8 mouse cellular contexts compared by ENCODE assay signal in the genomic region with DNA sequence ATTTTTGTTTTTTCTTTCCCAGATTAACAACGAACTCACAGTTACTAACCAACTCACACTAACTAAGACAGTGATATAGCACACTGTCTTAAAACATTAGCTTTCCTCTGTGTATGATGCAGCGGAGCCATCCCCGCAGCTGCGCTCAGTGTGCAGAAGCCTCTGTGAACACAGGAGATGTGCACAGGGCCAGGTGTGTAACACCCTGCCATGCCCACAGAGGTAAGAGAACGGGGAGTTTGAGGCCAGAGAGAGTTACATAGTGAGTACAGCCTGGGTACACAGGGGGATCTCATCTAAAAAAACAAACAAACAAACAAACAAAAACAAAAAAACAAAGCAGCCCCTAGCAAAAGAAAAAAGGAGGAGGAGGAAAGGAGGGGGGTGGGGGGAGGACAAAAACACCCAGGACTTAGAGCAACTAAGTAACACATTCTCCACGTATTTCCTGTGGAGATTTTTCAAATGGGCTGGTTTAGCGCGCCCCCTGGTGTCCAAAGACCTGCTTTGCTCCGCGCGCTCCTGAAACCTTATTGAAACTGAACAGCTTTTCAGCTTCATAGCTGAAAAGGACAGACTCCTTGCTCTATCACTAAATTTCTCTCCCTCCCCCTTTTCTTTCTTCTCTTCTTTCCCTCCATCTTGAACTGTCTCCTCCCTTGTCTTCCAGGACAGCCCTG.
DNase-seq lines count a peak whose midpoint lies in the region; ATAC-seq lines count a peak whose summit lies in the region.

No protein-coding gene starts in this region.

- no peak overlapping the region for H3K9ac ChIP-seq in hindbrain, embryonic 11.5 days (ENCODE audit: low read depth, low read length)
- H3K9ac ChIP-seq in hindbrain, embryonic 12.5 days = no peak overlapping the region
- no peak overlapping the region for H3K9ac ChIP-seq in midbrain, embryonic 13.5 days (replicated peaks)

- H3K27ac ChIP-seq in hindbrain, embryonic 11.5 days (ENCODE audit: low read depth, low read length) = no peak overlapping the region
- H3K27ac ChIP-seq in hindbrain, embryonic 12.5 days = no peak overlapping the region
- H3K27ac ChIP-seq in midbrain, embryonic 13.5 days = no peak overlapping the region

- no peak overlapping the region for H3K4me3 ChIP-seq in hindbrain, embryonic 11.5 days (ENCODE audit: low read depth, low read length)
- no peak overlapping the region for H3K4me3 ChIP-seq in hindbrain, embryonic 12.5 days
- H3K4me3 ChIP-seq in midbrain, embryonic 13.5 days (replicated peaks) = no peak overlapping the region

- H3K4me1 ChIP-seq in hindbrain, embryonic 11.5 days (replicated peaks; ENCODE audit: control insufficient read depth, insufficient read depth, low read length) = no peaks in the 10 kb centered on the region
- no peaks in the 10 kb centered on the region for H3K4me1 ChIP-seq in hindbrain, embryonic 12.5 days
- peaks cover 11% of the 10 kb centered on the region; the same call in 1 of the 2 replicates for H3K4me1 ChIP-seq in midbrain, embryonic 13.5 days (replicated peaks)

- no peaks in the 10 kb centered on the region for H3K36me3 ChIP-seq in hindbrain, embryonic 11.5 days (ENCODE audit: control insufficient read depth, insufficient read depth, low read length)
- H3K36me3 ChIP-seq in hindbrain, embryonic 12.5 days = no peaks in the 10 kb centered on the region
- H3K36me3 ChIP-seq in midbrain, embryonic 13.5 days = no peaks in the 10 kb centered on the region

- no peaks in the 10 kb centered on the region for H3K27me3 ChIP-seq in hindbrain, embryonic 11.5 days (ENCODE audit: control insufficient read depth, insufficient read depth, low read length)
- H3K27me3 ChIP-seq in hindbrain, embryonic 12.5 days = no peaks in the 10 kb centered on the region
- H3K27me3 ChIP-seq in midbrain, embryonic 13.5 days = peaks cover 23% of the 10 kb centered on the region

- no peaks in the 10 kb centered on the region for H3K9me3 ChIP-seq in hindbrain, embryonic 11.5 days (ENCODE audit: control insufficient read depth, low read length)
- H3K9me3 ChIP-seq in hindbrain, embryonic 12.5 days (replicated peaks) = no peaks in the 10 kb centered on the region
- H3K9me3 ChIP-seq in midbrain, embryonic 13.5 days = 0 out of 2 replicates have a peak, but pooled peaks cover under 1% of the 10 kb centered on the region

- 36% methylated on average over 11 of the region's 11 CpGs for whole genome bisulfite sequencing in hindbrain, embryonic 11.5 days
- 39% methylated on average over 11 of the region's 11 CpGs for WGBS in hindbrain, embryonic 12.5 days
- WGBS in midbrain, embryonic 13.5 days = 32% methylated on average over 11 of the region's 11 CpGs

- peak; percentile 90 for DNase-seq in hindbrain, embryonic 11.5 days (ENCODE audit: low spot score)
- peak; percentile 55 for DNase-seq in adipocyte (ENCODE audit: low spot score)
- DNase-seq in cerebellum, postnatal 25 days = peak; percentile 87 to 90
- peak; percentile 81 for DNase-seq in gastrocnemius, postnatal 10 days
- peak; percentile 78 to 85 for DNase-seq in layer of hippocampus, postnatal 36 days
- peak; percentile 37 for DNase-seq in thymus, postnatal 14 days

- no peak overlapping the region for H3K4me2 ChIP-seq in hindbrain, embryonic 11.5 days (replicated peaks; ENCODE audit: low read depth, low read length)
- no peak overlapping the region for H3K4me2 ChIP-seq in hindbrain, embryonic 12.5 days (replicated peaks)
- H3K4me2 ChIP-seq in midbrain, embryonic 13.5 days (replicated peaks) = no peak overlapping the region

- no peak for ATAC-seq in hindbrain, embryonic 11.5 days (ENCODE audit: low FRiP score)
- no peak for ATAC-seq in hindbrain, embryonic 12.5 days (ENCODE audit: low FRiP score)
- peak; percentile 57 for ATAC-seq in midbrain, embryonic 13.5 days

Comparison
In these comparisons a context has a peak if more than half of its experiments do, and no peak if none do; other contexts are left out.
1. DNase-seq: peak in every context shown above with its lines; median percentile 90 in hindbrain, embryonic 11.5 days; 88 in cerebellum, postnatal 25 days; 82 in layer of hippocampus, postnatal 36 days; 81 in gastrocnemius, postnatal 10 days; 55 in adipocyte; 37 in thymus, postnatal 14 days.